Mouse (Mus musculus) gastrocnemius, adult 2 months (tissue): ENCODE measurements around the gene Aldh2. TPM values are rescaled to one million over a fixed set of nuclear protein-coding genes. Genes with fewer than 3 reads are reported as not detected.
A peak's percentile ranks its signal among the peaks of the same experiment; 100 is the strongest.
"Not testable (repeated sequence)": the region's sequence is repeated elsewhere in the genome, so short reads cannot be mapped to it uniquely, and the experiment has no call there.

ENCODE experiments used
- DNase-seq: peaks from one replicate; pipeline ENCODE4 v3.0.0; 2022
- H3K27ac ChIP-seq: fragments of 200-600 bp; 2 replicates; pipeline ENCODE4 v1.8.1; 2022; ENCODE audit warnings: mild to moderate bottlenecking
- H3K4me3 ChIP-seq: fragments of 200-600 bp; 2 replicates; pipeline ENCODE4 v1.8.1; 2022; ENCODE audit warnings: mild to moderate bottlenecking, moderate library complexity
- CTCF ChIP-seq: fragments of 200-600 bp; IDR thresholded peaks from 2 replicates; pipeline ENCODE4 v1.8.1; 2022; ENCODE audit warnings: antibody characterized with exemption, mild to moderate bottlenecking, moderate library complexity
- intact Hi-C: fragments of 180-260 bp; cut with DNase I; formaldehyde crosslinking; loops from one replicate; pipeline ENCODE4 v1.15.1; 2025
- long read RNA-seq, 2 experiments: library from polyadenylated mRNA; stranded (forward); transcript quantifications; one replicate each; pipeline ENCODE4 v2.0.0; 2021
- total RNA-seq, 2 experiments: library from RNA; stranded (reverse); gene quantifications; 2 replicates each; pipeline ENCODE4 v1.2.3; 2021

Aldh2 gene
- total RNA-seq, result 100 to 1,000 TPM; 116 to 287 TPM
- long read RNA-seq, experiment 1, transcript Aldh2-201 (13 exons, 3,867 nt), result major isoform, 36 of 55 reads
- long read RNA-seq, experiment 1, partial matches to known transcripts, result 6 of 55 reads
- long read RNA-seq, experiment 1, other reads (novel, unspliced or antisense), result 12 of 55 reads
- long read RNA-seq, experiment 2, transcript Aldh2-201 (13 exons, 3,867 nt), result major isoform, 21 of 38 reads
- long read RNA-seq, experiment 2, partial matches to known transcripts, result 7 of 38 reads
- long read RNA-seq, experiment 2, other reads (novel, unspliced or antisense), result 9 of 38 reads

DNA sequence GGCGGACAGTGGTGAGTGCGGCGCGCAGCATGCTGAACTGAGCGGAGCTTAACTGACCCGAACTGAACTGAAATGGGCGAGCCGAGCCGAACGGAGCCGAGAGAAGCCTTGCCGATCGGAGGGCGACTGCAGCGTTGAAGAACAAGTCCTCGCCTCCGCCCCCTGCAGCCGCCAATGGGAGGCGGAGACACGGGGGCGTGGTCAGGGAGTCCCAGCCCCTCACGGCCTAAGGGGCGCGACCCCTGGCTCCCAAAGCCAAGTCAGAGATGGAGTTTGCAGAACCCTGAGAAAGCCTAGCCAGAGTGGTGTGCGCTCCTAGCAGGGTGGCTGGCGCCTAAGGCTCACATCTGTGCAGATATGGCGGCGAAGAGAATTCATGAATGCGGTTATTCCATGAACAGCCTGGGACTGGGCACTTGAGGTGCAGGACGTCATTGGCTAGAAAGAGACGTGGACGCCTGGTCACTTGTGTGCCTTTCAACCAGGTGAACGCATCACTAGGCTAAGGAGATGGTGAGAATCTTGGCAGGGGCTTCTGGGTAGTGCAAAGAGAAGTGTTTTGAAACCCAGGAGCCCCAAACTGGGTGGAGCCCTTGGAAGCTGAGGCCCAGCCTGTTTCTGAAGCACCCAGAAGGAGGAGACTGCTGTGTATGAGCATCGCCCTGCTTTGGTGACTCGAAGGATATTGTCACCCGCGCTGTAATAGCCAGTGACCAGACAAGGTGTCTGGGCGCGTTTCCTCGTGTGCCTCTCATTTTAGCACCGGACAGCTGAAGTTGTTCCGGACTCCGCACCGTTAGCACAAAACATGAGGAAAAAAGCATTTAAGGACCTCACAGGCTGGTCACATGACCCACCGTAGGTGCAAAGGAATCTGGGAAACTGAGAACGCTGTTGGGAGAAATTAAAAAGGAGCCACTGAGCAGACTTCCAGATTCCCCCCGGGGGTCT lies at the start of gene Aldh2:
Gene Aldh2 (minus strand): TSS at position 374 of the 951 bp plus-strand sequence.
- peak; percentile 94 for DNase-seq
- peak within 1 kb of the TSS; percentile 98 for H3K4me3 ChIP-seq
- intact Hi-C loops, result no loop called here
- peak; percentile 36 for TF ChIP-seq CTCF
- peak within 1 kb of the TSS; percentile 92 for H3K27ac ChIP-seq

DNA sequence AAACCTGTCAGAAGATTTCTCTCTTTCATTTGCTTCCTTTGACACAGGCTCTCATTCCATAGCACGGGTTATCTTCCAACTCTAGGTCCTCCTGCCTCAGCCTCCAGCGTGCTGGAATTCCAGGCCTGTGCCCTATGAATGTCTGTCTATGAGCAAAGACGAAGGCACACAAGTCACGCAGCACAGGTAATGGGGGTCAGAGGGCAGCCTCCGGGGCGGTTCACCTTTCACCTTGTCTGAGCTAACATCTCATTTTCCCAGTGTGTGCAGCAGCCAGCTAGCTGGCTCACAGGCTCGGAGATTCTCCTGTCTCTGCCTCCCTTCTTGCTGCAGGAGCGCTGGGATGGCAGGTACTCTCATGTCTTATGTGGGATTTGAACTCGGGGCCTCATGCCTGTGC lies 46.0 kb upstream of the Aldh2 start:
- intact Hi-C loops, result no loop called here
- no peak for TF ChIP-seq CTCF
- Histone ChIP-seq H3K27ac (no peak overlapping the region), H3K4me3 (no peak overlapping the region)
- DNase-seq, result no peak

DNA sequence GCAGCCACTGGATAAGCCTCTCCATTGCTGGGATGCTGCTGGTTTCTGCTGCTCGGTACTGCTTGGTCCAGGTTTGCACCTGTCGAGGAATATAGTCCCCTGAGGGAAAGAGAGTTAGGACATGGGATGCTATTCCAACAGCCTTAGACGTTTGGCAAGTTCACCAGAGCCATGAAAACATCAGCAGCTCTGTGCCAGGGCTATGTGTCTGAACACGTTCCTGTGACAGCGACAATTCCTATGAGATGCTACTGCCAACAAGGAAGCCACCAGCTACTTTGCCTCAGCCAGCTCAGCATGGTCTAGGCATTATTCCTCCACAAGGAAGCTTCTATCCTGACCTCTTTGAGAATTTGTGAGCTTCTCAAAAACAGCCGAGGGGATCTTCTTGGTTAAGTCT lies 43.7 kb upstream of the Aldh2 start:
- TF ChIP-seq CTCF, result no peak
- Histone ChIP-seq H3K27ac (no peak overlapping the region), H3K4me3 (no peak overlapping the region)
- intact Hi-C loops, result no loop called here
- DNase-seq, result no peak

DNA sequence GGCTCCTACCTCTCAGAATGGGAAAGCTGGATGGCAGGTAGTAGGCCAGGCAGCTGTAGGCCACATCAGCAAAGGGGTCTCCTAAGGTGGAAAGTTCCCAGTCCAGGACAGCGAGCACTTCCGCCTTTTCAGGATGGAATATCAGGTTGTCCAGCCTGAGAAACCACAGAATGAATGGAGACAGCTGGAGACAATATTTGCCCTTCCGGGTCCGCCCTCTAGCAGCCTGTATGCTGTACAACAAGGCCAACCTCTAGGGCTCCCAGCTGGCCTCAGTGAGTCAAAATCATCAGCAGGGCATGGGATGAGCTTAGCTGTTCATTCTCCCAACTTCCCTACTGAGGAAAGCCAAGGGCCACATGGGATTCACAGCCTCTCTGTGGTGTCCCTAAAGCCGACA lies 41.0 kb upstream of the Aldh2 start:
- no peak for TF ChIP-seq CTCF
- intact Hi-C loops, result no loop called here
- no peak for DNase-seq
- H3K27ac ChIP-seq, result no peak overlapping the region
- H3K4me3 ChIP-seq, result no peak overlapping the region

DNA sequence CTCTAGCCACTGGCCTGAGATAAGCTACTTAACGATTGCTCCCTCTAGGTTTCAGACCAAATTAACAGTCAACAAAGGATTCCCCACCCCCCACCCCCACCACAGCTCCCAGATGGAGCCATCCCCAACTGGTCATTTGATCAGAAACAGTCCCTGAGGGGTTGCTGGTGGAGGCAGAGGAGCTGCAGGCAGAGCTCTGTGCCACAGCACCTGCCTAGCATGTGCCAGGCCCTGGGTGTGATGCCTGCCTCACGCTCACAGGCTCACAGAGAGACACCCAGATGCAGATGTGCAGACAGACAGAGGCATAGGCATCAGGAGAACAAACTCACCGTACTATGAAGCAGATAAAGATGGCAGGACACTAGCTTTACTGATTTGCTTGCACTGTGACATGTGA lies 39.2 kb upstream of the Aldh2 start:
- TF ChIP-seq CTCF, result no peak
- Histone ChIP-seq H3K27ac (no peak overlapping the region), H3K4me3 (no peak overlapping the region)
- intact Hi-C loops, result no loop called here
- DNase-seq, result no peak

DNA sequence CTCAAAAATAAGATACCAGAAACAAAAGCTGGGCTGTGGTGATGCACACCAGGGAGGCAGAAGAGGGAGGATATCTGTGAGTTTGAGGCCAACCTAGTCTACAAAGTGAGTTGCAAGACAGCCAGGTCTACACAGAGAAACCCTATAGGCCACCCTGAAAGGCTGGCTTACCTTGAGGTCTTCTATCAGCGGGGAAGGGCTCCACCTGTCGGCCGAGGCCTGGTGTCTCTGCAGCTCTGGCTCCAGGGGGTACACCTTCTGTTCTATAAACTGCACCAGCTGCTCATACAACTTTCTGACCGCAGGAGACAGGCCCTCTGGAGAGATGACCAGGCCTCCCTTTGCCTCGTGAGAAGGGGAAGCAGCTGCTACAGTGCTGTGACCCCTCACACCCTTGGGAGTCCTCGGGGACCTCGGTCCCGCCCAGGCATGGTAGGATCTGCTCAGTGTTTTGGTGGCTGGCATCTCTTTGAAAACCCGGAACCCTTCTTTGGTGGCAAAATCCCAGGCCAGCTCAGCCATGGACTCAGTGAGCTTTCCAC lies 37.6 kb upstream of the Aldh2 start:
- TF ChIP-seq CTCF, result peak; percentile 19; the same call in 1 of the 2 replicates
- H3K4me3 ChIP-seq, intact Hi-C loops, DNase-seq, H3K27ac ChIP-seq: not testable (repeated sequence)

DNA sequence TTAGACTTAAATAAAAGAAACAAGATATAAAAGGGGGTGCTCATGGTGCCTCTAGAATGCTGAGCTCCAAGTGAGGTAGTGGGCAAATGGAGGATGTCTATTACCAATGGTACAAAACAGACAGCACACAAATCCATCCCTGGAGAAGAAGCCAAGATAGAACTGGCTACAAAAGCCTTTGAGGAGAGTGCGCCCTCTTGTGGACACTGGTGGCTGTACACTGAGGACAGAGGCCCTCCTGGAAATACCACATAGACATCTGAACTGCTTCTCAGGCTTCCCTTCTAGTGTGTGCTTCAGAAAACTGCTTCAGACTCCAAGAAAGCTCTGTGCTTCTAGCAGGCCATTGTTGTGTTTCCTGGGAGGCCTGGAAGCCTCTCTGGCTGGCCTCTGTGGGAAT lies 34.2 kb upstream of the Aldh2 start:
- Histone ChIP-seq H3K27ac (no peak overlapping the region), H3K4me3 (no peak overlapping the region)
- peak; percentile 85 for DNase-seq
- TF ChIP-seq CTCF, result peak; percentile 93; the same call in 1 of the 2 replicates
- intact Hi-C loops, result loop anchor here (2.0 kb wide), 1 partner anchor 215 kb away; no protein-coding TSS in a partner anchor

DNA sequence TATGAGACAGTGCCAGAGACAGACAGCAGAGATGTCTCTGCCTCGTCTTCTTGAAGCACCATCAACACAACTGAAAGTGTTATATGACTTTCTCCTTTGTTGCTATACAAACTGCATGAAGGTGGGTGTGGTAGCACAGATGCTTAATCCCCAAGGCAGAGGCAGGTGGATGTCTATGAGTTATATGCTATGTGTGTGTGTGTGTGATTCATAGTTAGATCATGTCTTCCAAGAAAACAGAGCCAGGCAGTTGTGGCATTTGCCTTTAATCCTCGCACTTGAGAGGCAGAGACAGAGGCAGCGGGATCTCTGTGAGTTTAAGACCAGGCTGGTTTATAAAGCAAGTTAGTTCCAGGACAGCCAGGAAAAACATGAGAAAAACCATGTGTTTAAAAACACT lies 29.6 kb upstream of the Aldh2 start:
- intact Hi-C loops, result no loop called here
- no peak overlapping the region for H3K4me3 ChIP-seq
- TF ChIP-seq CTCF, result no peak
- DNase-seq, result no peak
- no peak overlapping the region for H3K27ac ChIP-seq

DNA sequence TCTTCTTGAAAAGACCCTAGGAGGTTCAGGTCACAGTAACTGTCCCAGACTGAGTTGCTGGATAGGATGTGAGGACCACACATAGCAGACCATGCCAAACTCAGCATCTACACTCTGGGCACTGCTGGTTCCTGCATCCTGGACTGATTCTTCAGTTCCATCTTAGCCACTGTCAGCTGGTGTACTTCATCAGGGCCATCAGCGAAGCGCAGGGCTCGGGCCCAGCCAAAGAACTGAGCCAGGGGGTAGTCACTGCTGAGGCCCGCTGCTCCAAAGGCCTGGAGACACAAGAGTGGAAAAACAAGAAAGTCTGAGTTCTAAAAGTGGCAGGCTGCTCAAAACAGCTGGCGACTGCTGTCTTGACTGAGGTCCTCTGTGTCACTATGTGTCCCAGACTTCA lies 27.5 kb upstream of the Aldh2 start:
- no peak overlapping the region for H3K27ac ChIP-seq
- no peak for DNase-seq
- no peak overlapping the region for H3K4me3 ChIP-seq
- intact Hi-C loops, result no loop called here
- no peak for TF ChIP-seq CTCF

DNA sequence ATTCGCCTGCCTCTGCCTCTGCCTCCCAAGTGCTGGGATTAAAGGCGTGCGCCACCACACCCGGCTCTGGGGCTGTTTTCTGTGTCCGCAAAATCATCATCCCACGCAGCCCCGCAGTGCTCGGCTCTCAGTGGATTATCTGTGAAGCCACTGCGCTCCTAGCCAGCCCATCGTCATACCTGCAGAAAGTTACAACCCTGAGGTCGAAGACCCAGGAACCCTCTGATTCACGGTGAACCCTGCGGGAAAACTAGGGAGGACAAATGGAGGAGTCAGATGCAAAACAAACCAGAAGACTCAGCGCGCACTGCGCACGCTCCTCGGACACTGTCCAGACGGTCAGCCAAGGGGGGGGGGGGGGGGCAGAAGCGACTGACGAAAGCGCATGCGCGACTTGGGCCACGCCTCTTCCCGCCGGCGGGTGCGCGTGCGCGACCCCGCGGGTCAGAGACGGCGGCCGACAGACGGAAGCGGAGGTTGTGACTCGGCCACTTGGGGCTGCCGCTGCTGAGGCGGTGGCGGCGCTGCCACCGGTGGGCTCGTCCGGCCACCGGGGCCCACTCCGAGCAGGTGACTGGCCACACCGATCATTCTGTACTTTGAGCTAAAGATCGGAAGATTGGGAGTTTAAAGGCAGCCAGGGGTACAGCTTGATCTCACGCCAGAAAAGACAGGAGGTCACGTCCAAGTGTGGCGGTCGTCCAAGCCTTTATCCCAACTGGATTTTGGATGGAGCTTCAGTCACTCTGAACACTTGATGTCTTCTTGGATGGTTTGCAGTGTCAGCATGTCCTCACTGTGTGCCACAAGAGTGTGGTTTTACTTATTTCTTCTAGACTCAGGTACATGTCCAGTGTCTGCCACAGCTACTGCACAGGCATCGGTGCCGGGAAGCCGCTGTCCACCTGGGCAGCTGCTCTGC lies 25.2 kb upstream of the Aldh2 start, which contains the start of gene Acad12:
Gene Acad12 (minus strand): TSS at position 347 of the 922 bp plus-strand sequence.
- Histone ChIP-seq H3K4me3 (peak within 1 kb of the TSS; percentile 95), H3K27ac (peak within 1 kb of the TSS; percentile 98)
- peak; percentile 17; the same call in 1 of the 2 replicates for TF ChIP-seq CTCF
- intact Hi-C loops, result loop anchor here (1.0 kb wide), 1 partner anchor 58 kb away; no protein-coding TSS in a partner anchor
- peak; percentile 93 for DNase-seq

DNA sequence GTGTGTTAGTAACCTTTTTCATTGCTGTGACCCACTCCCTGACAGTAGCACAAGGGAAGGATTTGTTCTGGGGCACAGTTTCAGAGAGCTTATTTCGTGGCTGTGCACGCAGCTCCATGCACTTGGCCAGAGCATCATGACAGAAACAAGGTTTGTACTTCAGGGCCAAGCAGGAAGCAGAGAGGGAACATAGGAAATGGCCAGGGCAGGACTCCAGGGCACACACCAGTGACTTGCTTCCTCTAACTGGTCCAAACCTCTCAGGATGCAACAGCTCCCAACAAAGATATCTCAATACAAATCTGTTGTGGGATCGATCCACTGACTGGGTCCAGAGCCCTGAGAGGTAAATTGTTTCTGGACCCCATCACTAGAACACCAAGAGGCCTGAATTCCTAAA lies 21.3 kb upstream of the Aldh2 start:
- intact Hi-C loops, DNase-seq, H3K4me3 ChIP-seq: not testable (repeated sequence)
- H3K27ac ChIP-seq, result 0 out of 2 replicates have a peak overlapping the region, but pooled peaks have one; percentile 24

DNA sequence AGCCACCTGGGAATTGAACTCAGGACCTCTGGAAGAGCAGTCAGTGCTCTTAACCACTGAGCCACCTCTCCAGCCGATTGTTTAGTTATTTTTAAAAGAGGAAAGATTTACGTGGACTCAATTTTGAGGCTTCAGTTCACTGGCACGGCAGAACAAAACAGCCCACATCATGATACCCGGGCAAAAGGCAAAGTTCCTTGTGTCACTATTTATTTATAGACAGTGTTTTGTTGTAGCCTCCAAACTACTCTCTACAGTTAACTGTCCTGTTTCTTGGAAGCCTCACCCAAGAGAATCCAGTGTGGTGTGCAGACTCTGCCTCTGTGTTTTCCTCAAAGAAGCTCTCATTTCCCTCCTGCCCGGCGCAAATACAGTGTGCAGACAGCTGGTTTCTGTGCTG lies 18.4 kb upstream of the Aldh2 start:
- no peak for DNase-seq
- H3K27ac ChIP-seq, result peak overlapping the region; percentile 20
- TF ChIP-seq CTCF, result no peak
- no peak overlapping the region for H3K4me3 ChIP-seq
- intact Hi-C loops, result no loop called here

DNA sequence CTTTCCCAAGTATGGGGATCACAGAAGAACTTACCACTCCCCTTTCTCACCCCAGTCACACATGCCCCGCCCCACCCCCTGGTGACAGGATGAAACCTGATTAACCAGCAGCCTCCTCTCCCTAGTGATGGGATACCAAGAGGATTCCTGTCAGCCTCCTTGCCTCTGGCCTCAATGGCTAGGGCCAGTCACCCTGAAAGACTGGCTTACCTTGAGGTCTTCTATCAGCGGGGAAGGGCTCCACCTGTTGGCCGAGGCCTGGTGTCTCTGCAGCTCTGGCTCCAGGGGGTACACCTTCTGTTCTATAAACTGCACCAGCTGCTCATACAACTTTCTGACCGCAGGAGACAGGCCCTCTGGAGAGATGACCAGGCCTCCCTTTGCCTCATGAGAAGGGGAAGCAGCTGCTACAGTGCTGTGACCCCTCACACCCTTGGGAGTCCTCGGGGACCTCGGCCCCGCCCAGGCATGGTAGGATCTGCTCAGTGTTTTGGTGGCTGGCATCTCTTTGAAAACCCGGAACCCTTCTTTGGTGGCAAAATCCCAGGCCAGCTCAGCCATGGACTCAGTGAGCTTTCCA lies 16.0 kb upstream of the Aldh2 start:
- H3K27ac ChIP-seq, intact Hi-C loops, DNase-seq, H3K4me3 ChIP-seq: not testable (repeated sequence)
